Mouse (Mus musculus) kidney, embryonic 14.5 days (tissue): ENCODE data around the gene Ppfibp2. TPM values are rescaled to one million over a fixed set of nuclear protein-coding genes. Genes with fewer than 3 reads are reported as not detected.
A peak's percentile ranks its signal among the peaks of the same experiment; 100 is the strongest.

Experiments
- ATAC-seq: fragments of 200-750 bp; cut with Nextera tagmentation; 2 replicates; pipeline ENCODE4 v1.8.0; 2017; ENCODE audit warnings: moderate number of reproducible peaks, mild to moderate bottlenecking, moderate TSS enrichment, moderate library complexity; ENCODE audit not compliant: low FRiP score, low TSS enrichment
- H3K27ac ChIP-seq: fragments of 300-500 bp; sonication (generic); 2 replicates; pipeline ENCODE4 v1.5.1; 2014; ENCODE audit warnings: low read depth, mild to moderate bottlenecking, low read length, moderate library complexity, mixed read lengths
- H3K27me3 ChIP-seq: fragments of 300-500 bp; sonication (generic); 2 replicates; pipeline ENCODE4 v1.6.1; 2014; ENCODE audit warnings: mild to moderate bottlenecking, low read length; ENCODE audit not compliant: control insufficient read depth, insufficient read depth
- H3K36me3 ChIP-seq: fragments of 300-500 bp; sonication (generic); 2 replicates; pipeline ENCODE4 v1.6.1; 2014; ENCODE audit warnings: low read length, mixed read lengths; ENCODE audit not compliant: control insufficient read depth, insufficient read depth
- H3K4me1 ChIP-seq: fragments of 300-500 bp; sonication (generic); 2 replicates; pipeline ENCODE4 v1.6.1; 2014; ENCODE audit warnings: low read length, mixed read lengths; ENCODE audit not compliant: control insufficient read depth, insufficient read depth
- H3K4me2 ChIP-seq: fragments of 300-500 bp; sonication (generic); replicated peaks from 2 replicates; pipeline ENCODE4 v1.6.1; 2014; ENCODE audit warnings: low read depth, mild to moderate bottlenecking, low read length
- H3K4me3 ChIP-seq: fragments of 300-500 bp; sonication (generic); 2 replicates; pipeline ENCODE4 v1.5.1; 2014; ENCODE audit warnings: mild to moderate bottlenecking, low read length
- H3K9ac ChIP-seq: fragments of 300-500 bp; sonication (generic); 2 replicates; pipeline ENCODE4 v1.6.1; 2014; ENCODE audit warnings: low read depth, mild to moderate bottlenecking, low read length, moderate library complexity
- H3K9me3 ChIP-seq: fragments of 300-500 bp; sonication (generic); 2 replicates; pipeline ENCODE4 v1.6.1; 2016; ENCODE audit warnings: low read length; ENCODE audit not compliant: control insufficient read depth
- whole genome bisulfite sequencing: fragments of 180-500 bp; shearing (Covaris S2); extraction: QIAGEN DNeasy Blood & Tissue Kit; methylation state at CpG from one replicate; pipeline ENCODE4 v1.1.7; 2014; 5-methylcytosine and 5-hydroxymethylcytosine counted together
- polyA plus RNA-seq: library from polyadenylated mRNA; unstranded; fragments of >200 nt; fragmentation: Nextera tagmentation; extraction: Ambion mirVana; gene quantifications from 2 replicates; pipeline ENCODE4 v1.2.1, GENCODE M21; 2014

The Ppfibp2 gene
- polyA plus RNA-seq, 1 experiment from 2014 or later, result 5.9 TPM

GRCm38 (mm10) chr7:107756748-107757147, 161.7 kb downstream of the Ppfibp2 start:
- H3K9me3 ChIP-seq, result no peaks in the 10 kb centered on the region
- H3K36me3 ChIP-seq, result no peaks in the 10 kb centered on the region
- WGBS, result 86% methylated on average over 2 of the region's 2 CpGs
- H3K27ac ChIP-seq, result no peak overlapping the region
- ATAC-seq, result no peak
- H3K27me3 ChIP-seq, result no peaks in the 10 kb centered on the region
- H3K9ac ChIP-seq, result no peak overlapping the region
- no peak overlapping the region for H3K4me2 ChIP-seq
- H3K4me1 ChIP-seq, result no peaks in the 10 kb centered on the region
- no peak overlapping the region for H3K4me3 ChIP-seq

GRCm38 (mm10) chr7:107757308-107758151, 162.5 kb downstream of the Ppfibp2 start, which contains the start of gene Cyb5r2:
Gene Cyb5r2 (minus strand): TSS chr7:107758032.
- Histone ChIP-seq H3K27me3 (no peaks in the 10 kb centered on the region), H3K4me1 (no peaks in the 10 kb centered on the region), H3K36me3 (no peaks in the 10 kb centered on the region), H3K27ac (no peak within 1 kb of the TSS), H3K9ac (peak within 1 kb of the TSS; percentile 12; the same call in 1 of the 2 replicates), H3K4me2 (peak within 1 kb of the TSS; percentile 52), H3K9me3 (no peaks in the 10 kb centered on the region), H3K4me3 (peak within 1 kb of the TSS; percentile 30)
- ATAC-seq, result peak; percentile 90
- WGBS, result 11% methylated on average over 23 of the region's 23 CpGs

- no peak overlapping the region for H3K4me3 ChIP-seq
- no peak overlapping the region for H3K27ac ChIP-seq
- WGBS, result 69% methylated on average over 6 of the region's 6 CpGs
- H3K27me3 ChIP-seq, result no peaks in the 10 kb centered on the region
- H3K9ac ChIP-seq, result no peak overlapping the region
- H3K9me3 ChIP-seq, result no peaks in the 10 kb centered on the region
- no peak for ATAC-seq
- no peak overlapping the region for H3K4me2 ChIP-seq
- no peaks in the 10 kb centered on the region for H3K4me1 ChIP-seq
- H3K36me3 ChIP-seq, result no peaks in the 10 kb centered on the region
Observed at GRCm38 (mm10) chr7:107770812-107771211, 175.8 kb downstream of the Ppfibp2 start.

GRCm38 (mm10) chr7:107778216-107778615, 183.2 kb downstream of the Ppfibp2 start:
- no peak overlapping the region for H3K4me3 ChIP-seq
- 75% methylated on average over 1 of the region's 1 CpGs for WGBS
- H3K27ac ChIP-seq, result no peak overlapping the region

GRCm38 (mm10) chr7:107779611-107780010, 184.6 kb downstream of the Ppfibp2 start:
- no peak for ATAC-seq

More at GRCm38 (mm10) chr7:107778216-107778615, 183.2 kb downstream of the Ppfibp2 start:
- Histone ChIP-seq H3K4me2 (no peak overlapping the region), H3K27me3 (no peaks in the 10 kb centered on the region), H3K9ac (no peak overlapping the region), H3K36me3 (no peaks in the 10 kb centered on the region), H3K9me3 (no peaks in the 10 kb centered on the region), H3K4me1 (no peaks in the 10 kb centered on the region)
- no peak for ATAC-seq

GRCm38 (mm10) chr7:107787977-107788620, 193.1 kb downstream of the Ppfibp2 start:
- H3K4me2 ChIP-seq, result no peak overlapping the region
- no peak overlapping the region for H3K4me3 ChIP-seq
- H3K4me1 ChIP-seq, result no peaks in the 10 kb centered on the region
- no peaks in the 10 kb centered on the region for H3K27me3 ChIP-seq
- no peaks in the 10 kb centered on the region for H3K36me3 ChIP-seq
- 64% methylated on average over 3 of the region's 3 CpGs for WGBS
- no peaks in the 10 kb centered on the region for H3K9me3 ChIP-seq
- ATAC-seq, result no peak
- no peak overlapping the region for H3K9ac ChIP-seq
- no peak overlapping the region for H3K27ac ChIP-seq

More at GRCm38 (mm10) chr7:107779611-107780010, 184.6 kb downstream of the Ppfibp2 start:
- 50% methylated on average over 4 of the region's 4 CpGs for WGBS
- H3K27ac ChIP-seq, result no peak overlapping the region
- H3K4me1 ChIP-seq, result no peaks in the 10 kb centered on the region
- no peaks in the 10 kb centered on the region for H3K27me3 ChIP-seq
- no peaks in the 10 kb centered on the region for H3K9me3 ChIP-seq
- no peak overlapping the region for H3K9ac ChIP-seq
- no peaks in the 10 kb centered on the region for H3K36me3 ChIP-seq
- H3K4me3 ChIP-seq, result no peak overlapping the region
- H3K4me2 ChIP-seq, result no peak overlapping the region

GRCm38 (mm10) chr7:107796500-107796899, 201.5 kb downstream of the Ppfibp2 start:
- no peak overlapping the region for H3K4me2 ChIP-seq
- no peak overlapping the region for H3K4me3 ChIP-seq
- no peaks in the 10 kb centered on the region for H3K4me1 ChIP-seq
- 87% methylated on average over 2 of the region's 2 CpGs for WGBS
- H3K9me3 ChIP-seq, result no peaks in the 10 kb centered on the region
- no peak overlapping the region for H3K9ac ChIP-seq
- H3K27ac ChIP-seq, result no peak overlapping the region
- H3K36me3 ChIP-seq, result no peaks in the 10 kb centered on the region
- ATAC-seq, result no peak
- H3K27me3 ChIP-seq, result no peaks in the 10 kb centered on the region
